Mouse (Mus musculus): ENCODE measurements around the gene Adamts17. TPM values are rescaled to one million over a fixed set of nuclear protein-coding genes. Genes with fewer than 3 reads are reported as not detected.

The Adamts17 gene
- polyA plus RNA-seq, 1 experiment from 2014 or later = 4.3 TPM

- Histone ChIP-seq H3K36me3 (ENCODE audit: control insufficient read depth, insufficient read depth, low read length) (no peaks in the 10 kb centered on the region), H3K27ac (ENCODE audit: low read depth, low read length) (no peak overlapping the region), H3K4me2 (replicated peaks; ENCODE audit: low read depth, low read length) (no peak overlapping the region), H3K9ac (ENCODE audit: low read depth, low read length) (no peak overlapping the region), H3K27me3 (ENCODE audit: control insufficient read depth, insufficient read depth, low read length) (no peaks in the 10 kb centered on the region), H3K9me3 (ENCODE audit: control insufficient read depth, low read length) (peaks cover 5% of the 10 kb centered on the region; the same call in 1 of the 2 replicates), H3K4me1 (ENCODE audit: control insufficient read depth, insufficient read depth, low read length) (peaks cover 6% of the 10 kb centered on the region; the same call in 1 of the 2 replicates), H3K4me3 (ENCODE audit: low read length) (no peak overlapping the region)
- 94% methylated on average over 12 of the region's 12 CpGs for WGBS
- ATAC-seq (ENCODE audit: low FRiP score, low TSS enrichment) = no peak
Observed at GRCm38 (mm10) chr7:67013211-67013895, 173.8 kb downstream of the Adamts17 start.

GRCm38 (mm10) chr7:67019937-67020336, 180.4 kb downstream of the Adamts17 start:
- Histone ChIP-seq H3K27ac (ENCODE audit: low read depth, low read length) (no peak overlapping the region), H3K4me3 (ENCODE audit: low read length) (no peak overlapping the region), H3K27me3 (ENCODE audit: control insufficient read depth, insufficient read depth, low read length) (no peaks in the 10 kb centered on the region), H3K9me3 (ENCODE audit: control insufficient read depth, low read length) (no peaks in the 10 kb centered on the region), H3K9ac (ENCODE audit: low read depth, low read length) (no peak overlapping the region), H3K4me1 (ENCODE audit: control insufficient read depth, insufficient read depth, low read length) (no peaks in the 10 kb centered on the region), H3K4me2 (replicated peaks; ENCODE audit: low read depth, low read length) (no peak overlapping the region), H3K36me3 (ENCODE audit: control insufficient read depth, insufficient read depth, low read length) (no peaks in the 10 kb centered on the region)
- 87% methylated on average over 3 of the region's 3 CpGs for WGBS
- ATAC-seq (ENCODE audit: low FRiP score, low TSS enrichment) = no peak

- Histone ChIP-seq H3K27ac (ENCODE audit: low read depth, low read length) (peak overlapping the region; percentile 30; the same call in 1 of the 2 replicates), H3K36me3 (ENCODE audit: control insufficient read depth, insufficient read depth, low read length) (no peaks in the 10 kb centered on the region), H3K4me3 (ENCODE audit: low read length) (no peak overlapping the region), H3K9me3 (ENCODE audit: control insufficient read depth, low read length) (no peaks in the 10 kb centered on the region), H3K4me2 (replicated peaks; ENCODE audit: low read depth, low read length) (no peak overlapping the region), H3K4me1 (ENCODE audit: control insufficient read depth, insufficient read depth, low read length) (no peaks in the 10 kb centered on the region), H3K27me3 (ENCODE audit: control insufficient read depth, insufficient read depth, low read length) (no peaks in the 10 kb centered on the region), H3K9ac (ENCODE audit: low read depth, low read length) (no peak overlapping the region)
- no peak for ATAC-seq (ENCODE audit: low FRiP score, low TSS enrichment)
- 58% methylated on average over 20 of the region's 20 CpGs for WGBS
Observed at GRCm38 (mm10) chr7:67026114-67027070, 186.9 kb downstream of the Adamts17 start.

DNA sequence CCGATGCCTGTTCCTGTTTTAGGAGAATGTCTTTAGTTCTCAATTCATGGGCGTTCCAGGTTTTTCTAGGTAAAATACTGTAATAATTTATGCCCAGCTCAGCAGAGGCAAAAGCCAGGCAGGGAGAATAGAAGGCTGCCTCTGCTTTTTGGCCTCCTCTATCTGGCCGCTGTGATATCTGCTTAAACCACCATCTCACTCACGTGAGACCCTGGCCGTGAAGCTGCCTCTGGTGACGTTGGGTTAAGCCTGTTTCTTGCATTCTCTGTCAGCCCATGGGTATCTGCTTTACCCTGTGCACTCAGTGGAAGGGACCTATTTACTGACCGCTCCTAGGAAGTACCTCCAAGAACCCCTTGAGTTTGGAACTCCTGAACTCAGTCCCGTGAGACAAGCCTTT, 187.7 kb downstream of the Adamts17 start:
- H3K4me1 ChIP-seq (ENCODE audit: control insufficient read depth, insufficient read depth, low read length) = no peaks in the 10 kb centered on the region
- no peak overlapping the region for H3K4me3 ChIP-seq (ENCODE audit: low read length)
- no peaks in the 10 kb centered on the region for H3K36me3 ChIP-seq (ENCODE audit: control insufficient read depth, insufficient read depth, low read length)
- H3K27ac ChIP-seq (ENCODE audit: low read depth, low read length) = no peak overlapping the region
- 89% methylated on average over 8 of the region's 8 CpGs for WGBS
- H3K9me3 ChIP-seq (ENCODE audit: control insufficient read depth, low read length) = no peaks in the 10 kb centered on the region
- no peak for ATAC-seq (ENCODE audit: low FRiP score, low TSS enrichment)
- H3K9ac ChIP-seq (ENCODE audit: low read depth, low read length) = no peak overlapping the region
- no peak overlapping the region for H3K4me2 ChIP-seq (replicated peaks; ENCODE audit: low read depth, low read length)
- no peaks in the 10 kb centered on the region for H3K27me3 ChIP-seq (ENCODE audit: control insufficient read depth, insufficient read depth, low read length)

- Histone ChIP-seq H3K36me3 (ENCODE audit: control insufficient read depth, insufficient read depth, low read length) (no peaks in the 10 kb centered on the region), H3K27me3 (ENCODE audit: control insufficient read depth, insufficient read depth, low read length) (no peaks in the 10 kb centered on the region)
- WGBS = 95% methylated on average over 5 of the region's 5 CpGs
Observed at GRCm38 (mm10) chr7:67027696-67028095, 188.2 kb downstream of the Adamts17 start.

GRCm38 (mm10) chr7:67028902-67029301, 189.4 kb downstream of the Adamts17 start:
- no peak for ATAC-seq (ENCODE audit: low FRiP score, low TSS enrichment)
- Histone ChIP-seq H3K4me2 (replicated peaks; ENCODE audit: low read depth, low read length) (no peak overlapping the region), H3K27me3 (ENCODE audit: control insufficient read depth, insufficient read depth, low read length) (no peaks in the 10 kb centered on the region), H3K36me3 (ENCODE audit: control insufficient read depth, insufficient read depth, low read length) (no peaks in the 10 kb centered on the region), H3K4me3 (ENCODE audit: low read length) (no peak overlapping the region), H3K4me1 (ENCODE audit: control insufficient read depth, insufficient read depth, low read length) (no peaks in the 10 kb centered on the region), H3K9me3 (ENCODE audit: control insufficient read depth, low read length) (no peaks in the 10 kb centered on the region), H3K27ac (ENCODE audit: low read depth, low read length) (no peak overlapping the region), H3K9ac (ENCODE audit: low read depth, low read length) (no peak overlapping the region)
- WGBS = 76% methylated on average over 4 of the region's 4 CpGs

More at GRCm38 (mm10) chr7:67027696-67028095, 188.2 kb downstream of the Adamts17 start:
- no peak overlapping the region for H3K9ac ChIP-seq (ENCODE audit: low read depth, low read length)
- no peaks in the 10 kb centered on the region for H3K9me3 ChIP-seq (ENCODE audit: control insufficient read depth, low read length)
- H3K4me2 ChIP-seq (replicated peaks; ENCODE audit: low read depth, low read length) = no peak overlapping the region
- ATAC-seq (ENCODE audit: low FRiP score, low TSS enrichment) = no peak
- no peaks in the 10 kb centered on the region for H3K4me1 ChIP-seq (ENCODE audit: control insufficient read depth, insufficient read depth, low read length)
- H3K4me3 ChIP-seq (ENCODE audit: low read length) = no peak overlapping the region
- H3K27ac ChIP-seq (ENCODE audit: low read depth, low read length) = no peak overlapping the region

GRCm38 (mm10) chr7:67029481-67029880, 189.9 kb downstream of the Adamts17 start:
- Histone ChIP-seq H3K4me2 (replicated peaks; ENCODE audit: low read depth, low read length) (no peak overlapping the region), H3K9me3 (ENCODE audit: control insufficient read depth, low read length) (no peaks in the 10 kb centered on the region), H3K4me1 (ENCODE audit: control insufficient read depth, insufficient read depth, low read length) (no peaks in the 10 kb centered on the region), H3K36me3 (ENCODE audit: control insufficient read depth, insufficient read depth, low read length) (no peaks in the 10 kb centered on the region), H3K27me3 (ENCODE audit: control insufficient read depth, insufficient read depth, low read length) (no peaks in the 10 kb centered on the region), H3K4me3 (ENCODE audit: low read length) (no peak overlapping the region), H3K9ac (ENCODE audit: low read depth, low read length) (no peak overlapping the region), H3K27ac (ENCODE audit: low read depth, low read length) (no peak overlapping the region)
- no peak for ATAC-seq (ENCODE audit: low FRiP score, low TSS enrichment)
- 97% methylated on average over 14 of the region's 14 CpGs for WGBS

GRCm38 (mm10) chr7:67031284-67031683, 191.7 kb downstream of the Adamts17 start:
- no peaks in the 10 kb centered on the region for H3K9me3 ChIP-seq (ENCODE audit: control insufficient read depth, low read length)
- H3K9ac ChIP-seq (ENCODE audit: low read depth, low read length) = no peak overlapping the region
- H3K27me3 ChIP-seq (ENCODE audit: control insufficient read depth, insufficient read depth, low read length) = no peaks in the 10 kb centered on the region
- H3K4me2 ChIP-seq (replicated peaks; ENCODE audit: low read depth, low read length) = no peak overlapping the region
- no peaks in the 10 kb centered on the region for H3K36me3 ChIP-seq (ENCODE audit: control insufficient read depth, insufficient read depth, low read length)
- no peaks in the 10 kb centered on the region for H3K4me1 ChIP-seq (ENCODE audit: control insufficient read depth, insufficient read depth, low read length)
- H3K27ac ChIP-seq (ENCODE audit: low read depth, low read length) = no peak overlapping the region
- no peak overlapping the region for H3K4me3 ChIP-seq (ENCODE audit: low read length)
- 91% methylated on average over 2 of the region's 2 CpGs for WGBS
- ATAC-seq (ENCODE audit: low FRiP score, low TSS enrichment) = no peak

DNA sequence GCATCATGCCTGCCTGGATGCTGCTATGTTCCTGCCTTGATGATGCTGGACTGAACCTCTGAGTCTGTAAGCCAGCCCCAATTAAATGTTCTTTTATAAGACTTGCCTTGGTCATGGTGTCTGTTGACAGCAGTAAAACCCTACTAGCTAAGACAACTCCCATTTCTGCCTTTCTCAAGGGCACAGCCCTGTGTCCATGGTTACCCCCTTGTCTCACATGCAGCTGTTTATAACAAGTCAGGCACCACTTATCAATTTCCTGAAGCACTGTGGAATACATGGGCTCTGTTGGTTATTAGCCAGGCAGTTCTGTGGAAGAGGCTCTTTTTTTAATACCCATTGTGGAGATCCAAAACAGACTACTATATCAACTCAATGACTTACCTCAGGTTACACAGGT, 193.1 kb downstream of the Adamts17 start:
- ATAC-seq (ENCODE audit: low FRiP score, low TSS enrichment) = no peak
- Histone ChIP-seq H3K36me3 (ENCODE audit: control insufficient read depth, insufficient read depth, low read length) (no peaks in the 10 kb centered on the region), H3K9ac (ENCODE audit: low read depth, low read length) (no peak overlapping the region), H3K27ac (ENCODE audit: low read depth, low read length) (no peak overlapping the region), H3K4me1 (ENCODE audit: control insufficient read depth, insufficient read depth, low read length) (no peaks in the 10 kb centered on the region), H3K4me2 (replicated peaks; ENCODE audit: low read depth, low read length) (no peak overlapping the region), H3K9me3 (ENCODE audit: control insufficient read depth, low read length) (no peaks in the 10 kb centered on the region), H3K4me3 (ENCODE audit: low read length) (no peak overlapping the region), H3K27me3 (ENCODE audit: control insufficient read depth, insufficient read depth, low read length) (no peaks in the 10 kb centered on the region)

All from kidney, embryonic 14.5 days (tissue).